Mouse (Mus musculus) inflammation-experienced regulatory T-cells, adult 6 months (primary cell): ENCODE data around the gene Dhx40. TPM values are rescaled to one million over a fixed set of nuclear protein-coding genes. Genes with fewer than 3 reads are reported as not detected.

Experiments used
- ATAC-seq: one replicate; pipeline ENCODE4 v1.8.0; 2017
- polyA plus RNA-seq, 3 experiments: library from polyadenylated mRNA; unstranded; fragments of 100-300 nt; shearing (Covaris generic); gene quantifications; one replicate each; pipeline ENCODE4 v1.2.1; 2017

Dhx40 gene
- 10 to 100 TPM; 13.2 to 26.8 (median 14.3) TPM for polyA plus RNA-seq

DNA sequence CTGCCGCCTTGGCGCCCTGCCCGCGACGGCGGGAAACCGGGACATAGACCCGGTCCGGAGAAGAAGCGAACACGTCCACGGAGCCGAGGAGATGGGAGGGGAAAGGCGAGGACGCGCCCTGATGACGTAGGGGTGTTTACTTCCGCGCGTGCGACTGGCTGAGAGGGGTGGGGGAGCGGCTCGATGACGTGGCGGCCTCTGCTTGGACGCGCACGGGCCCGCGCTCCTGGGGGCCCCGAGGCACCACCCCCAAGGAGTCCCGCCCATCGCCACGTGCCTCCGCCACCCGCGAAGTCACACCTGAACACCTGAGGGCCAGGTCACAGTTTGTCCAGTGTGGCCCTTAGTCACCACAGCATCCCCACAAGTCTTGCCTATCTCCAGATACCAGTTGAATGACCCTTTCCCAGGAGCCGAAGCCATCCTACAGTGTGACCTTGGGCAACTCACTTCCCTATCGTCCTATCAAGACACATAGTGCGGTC is at the start of gene Dhx40:
Gene Dhx40 (minus strand): TSS at position 242 of the 485 bp plus-strand sequence.
- ATAC-seq: peak; percentile 94

DNA sequence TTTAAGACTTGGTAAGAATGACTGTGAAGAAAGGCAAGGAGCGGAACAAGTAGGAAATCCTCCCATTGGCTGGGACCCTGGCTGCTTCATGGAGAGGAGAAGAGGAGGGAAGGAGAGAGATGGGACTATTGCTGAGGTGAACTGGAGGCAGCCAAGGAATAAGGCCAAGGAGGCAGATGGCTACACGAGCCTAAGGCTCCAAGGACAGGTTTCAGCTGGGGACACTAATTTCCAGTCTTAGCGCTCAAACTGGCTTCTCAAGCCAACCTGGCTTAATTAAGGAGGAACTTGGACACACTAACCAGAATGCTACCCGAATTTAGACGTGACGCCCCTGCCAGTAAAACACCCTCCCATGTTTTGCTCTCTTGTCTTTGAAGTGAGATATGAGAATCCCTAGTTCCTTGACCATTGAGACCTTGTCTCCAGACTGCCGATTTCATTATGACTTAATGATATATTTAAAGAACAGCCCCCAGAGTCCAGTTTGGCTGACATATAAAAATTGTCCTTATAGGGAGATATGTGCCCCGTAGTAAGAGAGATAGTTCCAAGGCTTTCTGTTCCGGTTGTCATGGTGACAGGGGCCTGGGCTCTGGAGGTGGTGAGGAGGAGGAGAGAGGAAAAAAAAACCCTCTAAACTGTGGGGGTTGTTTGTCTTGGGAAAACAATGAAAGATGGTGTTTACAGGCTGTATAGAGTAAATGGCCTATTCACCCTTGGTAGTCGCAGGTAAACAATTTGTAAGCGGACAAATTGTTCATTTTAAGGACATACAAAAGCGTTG is 48.3 kb upstream of the Dhx40 start:
- ATAC-seq: no peak

DNA sequence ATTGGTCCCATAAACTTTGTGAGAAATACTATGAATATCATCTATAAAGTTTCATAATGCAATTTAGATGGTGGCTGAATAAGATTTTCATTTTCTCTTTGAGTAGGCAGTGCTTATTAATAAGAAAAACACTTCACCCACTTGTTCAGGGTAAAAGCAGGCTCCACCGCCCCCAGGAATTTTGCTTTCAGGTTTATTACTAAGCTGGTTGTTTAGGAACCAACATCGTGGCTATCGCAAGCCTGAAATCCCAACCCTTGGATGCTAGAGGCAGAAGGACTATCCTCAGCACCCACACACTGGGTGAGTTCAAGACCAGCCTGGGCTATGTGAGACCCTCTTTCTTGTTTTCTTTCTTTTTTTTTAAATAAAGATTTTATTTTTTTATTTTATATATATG is 45.5 kb upstream of the Dhx40 start:
- ATAC-seq: no peak

DNA sequence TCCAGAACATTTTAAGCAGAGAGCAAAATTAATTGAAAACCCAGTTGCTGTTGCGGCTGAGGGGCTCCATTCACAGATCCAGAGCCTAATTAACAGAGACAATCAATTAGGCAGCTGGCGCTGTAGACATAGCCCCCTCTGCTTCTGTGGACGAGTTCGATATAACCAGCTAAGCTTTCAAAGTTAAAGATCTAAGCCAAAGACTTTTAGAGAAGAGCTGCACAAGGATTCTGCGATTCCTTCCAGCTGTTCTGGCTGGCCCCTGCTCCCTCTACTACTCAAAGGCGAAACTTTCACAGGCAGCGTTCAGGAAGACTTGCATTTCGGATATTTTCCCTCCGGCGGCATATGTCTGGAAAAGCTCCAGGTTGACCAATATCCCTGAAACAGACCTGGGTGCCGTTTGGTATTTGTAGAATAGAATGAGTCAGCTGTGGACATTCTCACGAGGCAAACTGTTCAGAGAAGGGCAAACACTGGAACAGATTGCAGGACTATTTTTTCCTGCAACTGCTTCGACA is 45.0 kb upstream of the Dhx40 start:
- no peak for ATAC-seq

DNA sequence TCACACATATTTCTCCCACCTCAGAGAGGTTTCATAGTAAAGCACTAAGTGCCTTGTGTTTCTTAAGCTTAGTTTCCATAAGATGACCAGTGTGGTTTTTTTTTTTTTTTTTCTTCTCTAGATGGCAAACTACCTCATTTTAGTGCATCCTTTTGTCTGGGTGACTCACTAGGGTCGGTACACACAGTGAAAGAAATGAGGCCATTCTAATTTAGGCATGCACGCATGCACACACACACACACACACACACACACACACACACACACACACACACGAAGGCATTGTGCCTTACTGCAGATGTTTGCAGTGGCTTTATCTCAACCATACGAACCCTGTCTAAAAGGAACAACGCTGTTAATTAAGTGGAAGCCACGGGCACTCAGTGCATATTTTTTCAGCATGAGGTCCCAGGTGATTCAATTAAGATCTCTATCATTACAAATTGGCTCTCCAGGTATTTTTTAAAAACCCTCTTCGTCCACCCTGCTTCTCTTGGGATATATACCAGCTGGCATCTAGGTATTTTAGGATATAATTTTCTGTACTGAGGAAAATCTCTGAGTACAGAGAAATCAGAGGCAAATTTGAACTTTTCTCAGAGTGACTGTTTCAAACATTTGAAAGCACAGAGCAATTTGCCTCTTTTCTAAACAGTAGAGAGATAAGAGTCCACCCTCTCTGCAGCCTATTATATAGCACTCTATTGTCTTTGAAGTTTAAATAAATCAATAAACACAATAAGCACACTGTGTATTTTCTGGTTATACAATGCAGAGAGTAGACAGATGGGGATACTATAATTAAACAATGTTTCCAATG is 44.4 kb upstream of the Dhx40 start:
- no peak for ATAC-seq

DNA sequence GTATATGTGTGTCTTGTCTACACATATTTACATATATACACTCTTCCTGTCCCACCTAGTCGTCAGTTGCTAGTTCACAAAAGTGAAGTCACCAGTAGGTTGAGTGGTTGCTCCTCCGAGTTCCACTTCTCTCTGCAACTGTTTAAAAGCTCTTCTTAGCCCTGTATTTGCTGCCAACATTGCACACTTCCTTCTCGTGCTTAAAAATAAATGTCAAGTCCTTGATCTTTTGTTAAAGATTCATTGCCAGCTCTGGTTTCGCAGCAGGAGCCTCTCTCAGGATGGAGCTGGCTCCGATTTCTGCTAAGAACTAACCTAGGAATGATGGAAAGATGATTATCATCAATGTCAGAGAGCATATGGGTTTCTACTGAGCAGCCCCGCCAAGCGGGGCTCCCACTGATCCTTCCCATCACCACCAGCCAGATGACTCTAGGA is 43.7 kb upstream of the Dhx40 start:
- no peak for ATAC-seq

DNA sequence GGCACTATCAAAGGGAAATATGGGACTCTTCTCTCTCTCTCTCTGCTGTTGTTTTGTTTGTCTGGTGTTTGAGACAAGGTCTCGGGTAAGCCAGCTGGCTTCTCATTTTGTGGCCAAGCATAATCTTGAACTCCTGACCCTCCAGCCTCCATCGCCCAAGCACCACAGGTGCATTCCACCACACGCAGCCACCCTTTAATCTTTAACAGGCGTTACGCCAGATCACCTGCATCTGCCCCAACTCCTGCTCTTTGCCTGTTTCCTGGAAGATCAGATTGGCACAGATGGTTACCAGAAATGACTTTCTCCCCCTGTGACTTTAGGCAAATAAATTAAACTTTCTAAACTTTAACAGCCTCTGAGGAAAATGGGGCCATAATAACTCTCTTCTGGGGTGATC is 36.3 kb upstream of the Dhx40 start:
- ATAC-seq: no peak

DNA sequence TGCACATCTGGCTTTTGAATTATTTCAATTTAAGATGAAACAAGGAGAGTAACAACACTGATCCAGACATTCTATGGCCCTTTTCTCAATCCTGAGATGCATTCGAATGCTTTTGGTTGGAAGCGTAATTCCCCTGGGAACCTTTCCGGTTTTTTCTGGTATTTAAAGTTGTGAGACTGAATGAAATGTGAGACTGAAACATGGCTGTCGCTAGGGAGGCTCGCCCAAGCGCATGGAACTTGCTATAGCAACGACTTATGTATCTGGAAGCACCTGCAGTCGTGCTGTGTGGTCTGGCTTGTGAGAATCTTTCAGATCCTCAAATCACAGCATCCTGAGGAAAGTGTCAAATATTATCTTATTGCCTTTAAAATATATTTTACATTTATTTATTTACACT is 33.7 kb upstream of the Dhx40 start:
- ATAC-seq: no peak

DNA sequence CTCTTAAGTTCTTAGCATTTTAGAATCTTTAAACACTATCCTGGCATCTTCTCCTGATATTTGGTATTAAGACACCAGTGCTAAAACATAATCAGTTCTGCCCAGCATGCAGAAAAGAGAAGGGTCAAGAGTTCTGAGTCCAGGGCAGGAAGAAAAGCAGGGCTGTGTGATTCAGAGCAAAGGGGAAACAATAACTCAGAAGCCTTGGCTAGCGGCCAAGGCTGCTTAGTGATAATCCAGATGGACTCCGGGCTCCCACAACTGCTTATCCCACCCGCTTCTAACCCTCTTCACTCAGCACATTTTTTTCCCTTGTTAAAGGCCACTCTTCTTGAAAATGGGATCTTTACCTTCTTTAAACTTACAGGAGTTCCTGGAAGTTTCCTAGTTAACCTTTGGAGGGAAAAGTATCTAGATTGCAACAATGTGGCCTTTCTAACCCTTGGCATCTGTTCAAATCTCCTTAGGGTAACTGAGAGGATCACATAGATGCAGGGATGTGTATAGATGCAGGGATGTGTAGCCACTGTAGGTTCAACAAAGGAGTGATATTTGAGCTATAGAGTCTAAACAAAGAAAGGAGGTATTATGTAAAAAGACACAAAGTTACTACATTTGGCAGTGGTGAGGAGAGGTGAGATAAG is 33.1 kb upstream of the Dhx40 start:
- no peak for ATAC-seq

DNA sequence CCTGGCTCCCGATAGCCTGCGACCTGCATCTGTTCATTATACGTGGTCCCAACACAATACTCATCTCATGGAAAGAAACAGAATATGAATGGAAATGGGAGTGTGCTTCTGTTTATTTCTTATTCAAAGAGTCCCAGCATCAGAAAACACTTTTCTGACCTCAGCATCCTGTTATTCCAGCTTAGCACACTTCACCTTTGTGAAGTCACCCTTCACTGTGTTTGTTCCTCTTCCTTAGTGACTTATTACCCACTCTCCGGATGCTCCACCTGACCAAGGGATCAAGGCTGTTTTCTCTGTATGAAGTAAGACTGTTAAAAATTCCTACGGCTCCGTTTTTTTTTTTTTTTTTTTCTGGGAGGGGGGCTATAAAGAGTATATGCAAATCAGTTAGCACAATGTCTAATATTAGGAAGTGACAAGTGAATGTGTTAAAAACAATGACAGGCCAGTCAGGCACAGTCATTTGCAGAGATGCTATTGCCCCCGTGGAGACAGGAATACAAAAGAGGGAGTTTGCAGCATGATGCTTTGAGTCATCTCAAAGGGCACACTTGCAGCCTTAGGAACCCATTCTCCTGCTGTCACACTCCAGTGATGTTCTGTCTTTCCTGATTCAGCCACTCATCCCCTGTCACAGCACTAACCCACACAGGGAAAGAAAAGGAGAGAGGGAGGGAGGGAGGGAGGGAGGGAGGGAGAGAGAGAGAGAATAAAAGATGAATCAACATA is 32.3 kb upstream of the Dhx40 start:
- no peak for ATAC-seq

DNA sequence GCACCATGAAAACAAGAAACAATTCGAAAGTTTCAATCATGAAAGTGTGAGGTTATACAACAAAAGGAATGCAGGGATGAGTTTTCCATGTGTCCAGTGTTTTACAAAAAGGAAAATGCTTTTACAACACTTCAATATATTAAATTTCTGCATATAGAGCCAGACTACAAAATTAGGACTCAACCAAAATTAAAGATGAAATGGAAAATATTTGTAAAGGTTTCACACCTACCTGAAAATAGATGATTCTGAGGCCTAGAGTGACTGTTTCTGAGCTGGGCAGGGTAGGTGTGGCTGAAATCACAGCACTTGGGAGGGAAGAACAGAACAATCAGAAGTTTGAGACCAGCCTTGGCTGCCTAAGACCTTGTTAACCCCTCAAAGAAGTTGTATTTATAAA is 31.2 kb upstream of the Dhx40 start:
- ATAC-seq: no peak

DNA sequence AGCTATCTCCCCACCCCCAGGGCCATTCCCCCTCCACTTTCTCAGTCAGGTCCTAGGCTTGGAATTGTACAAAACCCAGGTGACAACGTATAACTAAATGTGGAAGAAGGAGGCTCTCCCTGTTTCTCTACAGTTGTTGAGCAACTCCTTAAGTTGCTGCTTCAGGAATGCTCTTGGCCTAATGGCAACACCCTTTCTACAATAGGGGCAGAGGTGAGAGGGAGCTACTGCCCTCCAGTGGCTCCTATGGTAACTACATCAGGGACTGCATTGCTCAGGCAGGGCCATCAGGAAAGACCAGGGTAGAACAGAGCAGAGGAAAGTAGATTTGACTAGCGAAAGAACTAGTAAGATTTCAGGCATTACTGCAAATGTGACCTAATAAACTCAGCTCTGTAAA is 28.8 kb upstream of the Dhx40 start:
- peak; percentile 60 for ATAC-seq

DNA sequence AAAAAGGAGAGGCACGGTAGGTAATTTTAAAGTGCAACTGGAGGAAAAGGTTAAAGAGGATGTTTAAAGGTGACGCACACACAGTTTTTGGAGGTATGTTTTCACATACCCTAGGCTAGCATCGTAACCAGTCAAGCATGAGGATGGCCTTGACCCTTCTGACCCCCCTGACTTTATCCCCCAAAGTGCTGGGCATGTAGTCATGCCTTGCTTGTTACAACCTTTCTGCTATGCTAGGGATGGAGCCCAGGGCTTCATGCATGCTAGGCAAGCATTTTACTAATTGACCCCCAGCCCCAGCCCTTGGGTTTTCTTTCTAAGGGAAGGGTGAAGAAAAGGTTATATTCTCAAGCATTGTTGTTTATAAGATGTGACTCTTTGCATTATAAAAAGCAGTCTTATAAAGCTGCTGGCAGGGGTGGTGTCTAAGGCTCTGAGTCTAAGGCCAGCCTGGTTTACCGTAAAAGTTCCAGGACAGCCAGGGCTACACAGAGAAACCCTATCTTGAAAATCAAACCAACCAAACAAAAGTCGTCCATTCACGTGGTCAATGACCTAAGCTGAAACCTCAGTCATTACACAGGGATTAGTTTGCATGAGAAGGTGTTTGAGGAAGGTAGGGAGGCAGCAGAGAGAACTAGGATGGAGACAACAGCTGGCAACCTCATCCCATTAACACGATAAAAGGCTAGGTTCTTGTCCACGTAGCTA is 27.2 kb upstream of the Dhx40 start:
- ATAC-seq: no peak

DNA sequence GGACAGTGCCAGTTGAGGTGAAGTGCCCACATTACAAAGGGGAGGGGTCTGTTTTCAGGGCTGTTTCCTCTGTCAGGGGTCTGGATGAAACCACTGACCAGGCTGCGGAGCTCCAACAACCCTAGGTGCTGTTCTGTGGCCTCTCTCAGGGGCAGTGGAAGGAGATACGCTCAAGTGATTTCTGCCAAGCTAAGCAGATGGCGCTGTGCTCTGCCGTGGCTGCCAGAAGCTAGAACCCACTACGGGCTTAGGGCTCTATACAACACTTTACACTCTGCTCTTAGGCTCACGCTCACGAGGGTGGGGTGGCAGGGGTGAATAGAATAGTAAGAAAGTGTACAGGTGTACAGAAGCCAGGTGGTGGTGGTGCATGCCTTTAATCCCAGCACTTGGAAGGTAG is 26.5 kb upstream of the Dhx40 start:
- no peak for ATAC-seq

DNA sequence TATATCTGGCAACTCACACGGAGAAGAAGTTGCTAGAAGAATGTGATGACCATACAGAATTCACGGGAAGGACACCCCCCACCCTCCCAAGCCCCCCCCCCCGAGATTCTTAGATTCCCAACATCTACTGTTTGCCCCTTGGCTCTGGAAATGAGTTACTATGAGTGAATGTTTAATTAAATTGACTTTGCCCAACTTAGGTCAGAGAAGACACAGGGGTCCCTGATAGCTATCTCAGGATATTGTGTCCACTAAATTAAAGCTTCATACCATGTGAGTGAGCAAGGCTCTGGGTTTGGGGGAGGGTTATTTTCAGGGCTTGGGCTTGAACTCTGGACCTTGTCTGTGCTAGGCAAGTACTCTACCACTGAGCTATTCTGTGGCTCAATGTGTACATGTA is 25.6 kb upstream of the Dhx40 start:
- ATAC-seq: no peak

DNA sequence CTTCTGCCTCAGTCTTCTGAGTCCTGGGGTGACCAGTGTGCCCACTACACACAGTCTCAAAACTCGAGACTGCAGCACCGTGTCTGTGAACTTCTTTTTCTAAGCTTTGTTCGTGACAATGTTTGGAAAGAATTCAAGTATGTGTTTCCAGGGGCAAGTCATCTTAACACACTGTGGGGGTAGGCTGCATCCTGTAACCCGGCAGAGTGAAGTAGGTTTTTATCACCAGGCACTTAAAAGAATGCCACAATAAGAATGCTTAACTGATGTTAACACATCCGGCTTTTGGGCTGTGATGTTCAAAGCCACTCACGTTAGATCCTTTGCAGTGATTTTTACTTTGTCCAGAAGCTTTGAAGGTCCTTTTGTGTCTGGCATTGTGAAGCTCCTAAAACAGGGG is 20.9 kb upstream of the Dhx40 start:
- peak; percentile 91 for ATAC-seq

DNA sequence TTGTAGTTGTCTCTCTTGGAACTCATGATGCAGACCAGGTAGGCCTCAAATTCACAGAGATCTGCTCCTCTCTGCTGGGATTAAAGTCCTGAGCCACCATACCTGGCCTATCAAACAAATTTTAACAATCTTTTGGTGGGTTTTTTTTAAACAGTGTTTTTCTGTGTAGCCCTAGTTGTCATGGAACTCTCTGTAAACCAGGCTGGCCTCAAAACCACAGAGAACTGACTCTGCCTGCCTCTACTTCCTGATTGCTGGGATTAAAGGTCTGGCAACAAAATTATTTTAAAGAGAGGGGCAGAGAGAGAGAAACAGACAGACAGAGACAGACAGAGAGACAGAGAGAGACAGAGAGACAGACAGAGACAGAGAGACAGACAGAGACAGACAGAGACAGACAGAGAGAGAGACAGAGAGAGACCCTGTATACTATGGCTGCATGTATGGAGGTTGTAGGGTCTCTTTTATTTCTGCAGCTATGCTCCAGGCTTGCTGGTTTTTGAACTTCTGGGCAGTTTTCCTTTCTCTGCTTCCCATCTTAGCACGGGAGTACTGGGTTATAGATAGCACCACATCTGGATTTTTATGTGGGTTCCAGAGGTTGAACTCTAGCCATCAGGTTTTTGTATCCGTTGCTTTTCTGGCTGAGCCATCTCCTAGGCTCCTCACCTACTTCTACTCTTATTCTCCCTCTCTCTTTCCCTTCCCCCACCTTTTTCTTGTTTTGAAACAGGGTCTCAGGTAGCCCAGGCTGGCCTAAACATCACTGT is 20.1 kb upstream of the Dhx40 start:
- ATAC-seq: peak; percentile 72

DNA sequence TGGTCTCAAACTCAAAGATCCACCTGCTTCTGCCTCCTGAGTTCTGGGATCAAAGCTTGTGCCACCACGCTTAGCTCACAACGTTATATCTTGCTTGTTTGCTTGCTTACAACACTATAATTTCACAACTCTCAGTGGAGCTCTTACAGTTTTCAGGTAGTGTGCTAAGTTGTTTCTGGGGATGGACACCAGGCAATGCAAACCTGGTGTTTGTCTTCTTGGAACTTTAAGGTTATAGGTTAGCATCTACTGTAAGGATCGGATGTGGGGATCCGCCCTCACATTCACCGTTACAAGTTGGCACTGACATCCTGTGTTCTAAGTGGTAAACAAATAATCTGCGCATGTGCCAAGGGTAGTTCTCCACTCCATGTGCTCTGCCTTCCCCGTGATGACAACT is 16.9 kb upstream of the Dhx40 start:
- ATAC-seq: no peak

DNA sequence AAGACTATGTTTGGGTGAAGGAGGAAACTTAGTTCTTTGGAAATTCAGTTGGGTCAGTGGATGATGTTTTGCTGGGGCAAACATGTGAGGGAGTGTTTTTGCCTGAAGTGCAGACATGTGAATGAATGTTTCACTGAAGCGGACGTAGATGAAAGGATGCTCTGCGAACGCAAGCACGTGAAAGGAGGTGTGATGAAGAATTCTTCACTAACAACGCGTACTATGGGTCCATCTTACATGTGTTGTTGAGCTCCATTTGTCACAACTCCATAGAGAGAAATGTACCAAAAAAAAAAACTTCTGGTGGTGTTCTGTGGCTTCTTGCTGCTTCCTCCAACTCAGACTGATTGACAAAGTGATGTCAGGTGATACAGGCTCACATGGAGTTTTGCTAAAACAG is 15.0 kb upstream of the Dhx40 start:
- no peak for ATAC-seq

DNA sequence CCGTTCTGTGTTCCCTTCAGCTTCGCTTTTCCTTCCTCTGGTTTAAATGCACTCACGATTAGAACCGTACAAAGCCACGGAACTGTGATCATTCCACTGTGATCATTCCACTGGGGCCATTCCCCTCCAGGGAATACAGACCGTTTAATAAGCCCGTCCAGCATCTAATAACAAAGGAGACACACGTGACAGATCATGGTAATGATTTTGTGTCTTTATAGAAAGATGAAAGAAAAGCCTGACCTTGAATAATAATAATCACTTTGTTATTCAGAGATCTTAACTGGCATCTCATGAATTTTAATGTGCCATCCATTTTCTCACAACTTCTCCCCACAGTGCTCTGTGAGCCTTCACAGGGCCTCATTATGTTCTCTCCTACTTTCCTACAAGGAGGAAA is 12.0 kb upstream of the Dhx40 start:
- ATAC-seq: no peak

DNA sequence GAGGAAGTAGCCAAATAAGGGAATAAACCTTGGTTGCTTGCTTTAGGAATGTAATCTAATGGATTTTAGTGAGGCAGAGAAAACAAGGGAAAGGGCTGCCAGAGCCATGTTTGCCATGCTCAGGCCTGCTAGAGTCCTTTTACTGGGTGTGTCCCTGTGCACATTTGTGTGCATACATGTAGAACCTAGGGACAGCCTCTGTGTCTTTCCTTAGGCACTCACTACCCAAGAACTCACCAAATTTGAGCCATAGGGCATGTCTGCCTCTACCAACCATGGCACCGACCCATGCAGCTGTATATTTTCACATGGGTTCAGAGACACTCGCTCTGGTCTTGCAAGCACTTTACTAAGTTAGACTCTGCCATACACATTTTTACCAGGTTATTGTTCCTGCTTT is 11.4 kb upstream of the Dhx40 start:
- no peak for ATAC-seq
